Mouse (Mus musculus) left cerebral cortex, adult 6 months (tissue): ENCODE results near the gene Gtf2ird1. TPM values are rescaled to one million over a fixed set of nuclear protein-coding genes. Genes with fewer than 3 reads are reported as not detected.

ENCODE experiments used
- long read RNA-seq, 2 experiments: library from polyadenylated mRNA; unstranded; transcript quantifications; one replicate each; pipeline ENCODE4 v2.0.0; 2019 to 2020
- polyA plus RNA-seq: library from polyadenylated mRNA; unstranded; fragments of <200 nt; fragmentation: Nextera tagmentation; gene quantifications from 2 replicates; pipeline ENCODE4 v1.2.3, GENCODE M21; 2021

Gene Gtf2ird1
- polyA plus RNA-seq = 9.9 and 12.2 TPM in 2 replicates
- long read RNA-seq, experiment 1, transcript Gtf2ird1-203 (29 exons, 3,487 nt) = major isoform, 9 of 53 reads
- long read RNA-seq, experiment 1, partial matches to known transcripts = 10 of 53 reads
- long read RNA-seq, experiment 1, other reads (novel, unspliced or antisense) = 22 of 53 reads
- long read RNA-seq, experiment 2, partial matches to known transcripts = 4 of 6 reads
- long read RNA-seq, experiment 2, other reads (novel, unspliced or antisense) = 0 of 6 reads

GRCm38 (mm10) chr5:134456503-134456962 is at the start of gene Gtf2ird1:
Gene Gtf2ird1 (minus strand): TSS chr5:134456716.

GRCm38 (mm10) chr5:134314688-134315622 is 141.6 kb downstream of the Gtf2ird1 start, which contains the start of gene Gtf2i:
Gene Gtf2i (minus strand): TSS chr5:134314760.

Other genes starting within 250 kb of the Gtf2ird1 start
- 2.7 and 3.6 TPM in 2 replicates for gene Ncf1, start 227.1 kb downstream of the Gtf2ird1 start, polyA plus RNA-seq
- gene Gtf2i, start 142.0 kb downstream of the Gtf2ird1 start, polyA plus RNA-seq = 41.8 and 89.0 TPM in 2 replicates
- 4.8 and 8.1 TPM in 2 replicates for gene Clip2, start 95.7 kb upstream of the Gtf2ird1 start, polyA plus RNA-seq
- 0.14 and 0.18 TPM in 2 replicates for gene Syna, start 103.5 kb upstream of the Gtf2ird1 start, polyA plus RNA-seq
- 75.8 and 100 TPM in 2 replicates for gene Rfc2, start 124.7 kb upstream of the Gtf2ird1 start, polyA plus RNA-seq
- gene Lat2, start 158.3 kb upstream of the Gtf2ird1 start, polyA plus RNA-seq = 2.6 and 3.9 TPM in 2 replicates
- gene Eif4h, start 182.8 kb upstream of the Gtf2ird1 start, polyA plus RNA-seq = 294 and 336 TPM in 2 replicates
- 2.4 and 20.3 TPM in 2 replicates for gene Limk1, start 231.9 kb upstream of the Gtf2ird1 start, polyA plus RNA-seq